Mouse (Mus musculus) left cerebral cortex, adult 18-20 months (tissue): ENCODE measurements at regions not wholly inside any gene's neighbourhood (a gene's known extent, or its start where the extent isn't known, plus 50 kb on each side); places are given as distances from the start of the nearest gene placed in this dataset.

Source experiments
- DNase-seq, 2 experiments: peaks; one replicate each; pipeline ENCODE4 v3.0.0; 2021 to 2022; ENCODE audit warnings: low spot score in 2 of 2, mixed read lengths in 1 of 2
- microRNA-seq, 2 experiments: library from miRNA; unstranded; fragments of <30 nt; microRNA quantifications; one replicate each; pipeline ENCODE4 v1.2.0; 2021

DNA sequence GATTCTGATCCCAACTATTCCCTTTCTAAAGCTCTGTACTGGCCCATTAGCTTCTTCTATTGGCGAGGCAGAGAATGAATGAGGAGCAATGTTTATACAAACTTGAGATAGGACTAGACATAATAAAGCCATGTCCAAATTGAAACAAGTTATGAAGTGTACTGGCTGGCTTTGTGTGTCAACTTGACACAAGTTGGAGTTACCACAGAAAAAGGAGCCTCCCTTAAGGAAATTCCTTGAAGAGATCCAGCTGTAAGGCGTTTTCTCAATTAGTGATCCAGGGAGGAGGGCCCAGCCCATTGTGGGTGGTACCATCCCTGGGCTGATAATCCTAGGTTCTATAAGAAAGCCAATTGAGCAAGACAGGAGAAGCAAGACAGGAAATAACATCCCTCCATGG is 135.9 kb upstream of the Cr2 start:
- DNase-seq, result no peak

DNA sequence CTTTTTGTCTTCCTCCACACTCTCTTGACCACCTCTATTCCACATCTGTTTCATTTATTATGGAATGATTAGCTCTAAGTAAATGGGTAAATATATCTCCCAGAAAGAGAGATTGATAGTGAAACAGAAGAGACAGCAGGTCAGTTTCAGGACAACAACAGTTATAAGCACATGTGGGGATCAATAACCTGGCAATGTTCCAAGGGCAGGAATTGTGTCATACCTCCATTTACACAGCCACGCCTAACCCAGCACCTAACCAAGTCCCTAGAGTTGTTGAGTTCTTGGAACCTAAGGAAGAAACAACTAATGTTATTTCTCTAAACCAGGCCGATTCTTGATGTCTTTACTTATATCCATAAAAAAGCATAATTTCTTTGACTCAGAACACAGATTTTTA is 108.6 kb upstream of the Cr2 start:
- no peak for DNase-seq

DNA sequence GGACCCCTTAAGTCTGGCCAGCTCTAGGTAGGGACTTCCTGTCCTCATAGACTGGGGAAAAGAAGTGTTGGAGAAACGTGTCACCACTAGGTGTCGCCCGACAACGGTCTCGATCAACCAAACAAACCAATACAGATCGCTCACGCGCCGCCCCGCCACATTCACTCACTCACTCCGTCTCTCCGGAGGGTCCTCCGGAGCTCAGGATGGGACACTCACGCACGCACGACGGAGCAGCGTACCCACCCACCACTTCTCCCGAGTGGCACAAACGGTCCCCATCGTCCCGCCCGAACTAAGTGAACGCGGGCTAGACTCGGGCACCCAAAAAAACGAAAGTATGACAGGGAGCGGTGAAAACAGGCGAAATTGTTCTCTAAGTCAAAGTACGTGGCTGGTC is 65.0 kb upstream of the Cr2 start:
- DNase-seq, result peak; percentile 100

DNA sequence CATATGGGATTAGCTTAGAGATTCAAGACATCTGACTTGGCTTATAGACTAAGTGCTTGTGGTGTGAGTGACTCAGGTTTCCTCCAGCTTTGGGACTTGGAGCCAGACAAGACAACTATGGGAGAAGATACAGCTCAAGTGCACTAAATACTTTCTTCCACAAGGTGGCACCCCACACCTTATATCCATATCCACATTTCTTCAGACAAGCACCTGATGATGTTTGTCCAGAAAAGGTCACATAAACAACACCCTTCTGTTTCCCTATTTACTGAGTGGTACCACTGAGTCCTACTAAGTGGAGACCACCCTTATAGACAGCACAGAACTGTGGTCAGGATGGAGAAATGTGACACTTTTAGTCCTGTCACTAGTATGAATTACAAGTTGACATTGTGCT is 56.1 kb upstream of the Cr2 start:
- DNase-seq, result peak; percentile 36 to 60

DNA sequence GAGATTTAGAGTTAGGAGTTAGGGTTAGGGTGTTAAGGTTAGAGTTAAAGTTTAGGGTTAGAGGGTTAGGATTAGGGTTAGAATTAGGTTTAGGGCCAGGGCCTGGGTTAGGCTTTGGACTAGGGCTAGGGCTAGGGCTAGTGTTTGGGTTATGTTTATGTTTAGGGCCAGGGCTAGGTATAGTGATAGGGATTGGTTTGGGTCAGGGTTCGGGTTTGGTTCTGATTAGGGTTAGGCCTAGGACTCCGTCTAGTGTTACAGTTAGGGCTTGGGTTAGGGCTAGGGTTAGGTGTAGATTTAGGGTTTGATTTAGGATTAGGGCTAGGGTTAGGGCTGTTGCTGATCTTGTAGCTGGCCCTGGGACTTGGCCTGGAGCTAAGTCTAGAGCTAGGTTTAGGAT is 50.5 kb upstream of the Cr2 start:
- DNase-seq, result no peak

Small RNAs in the stretch of these regions (microRNA-seq; reads per million reads assigned to microRNA genes)
- 0 reads per million in 2 experiments for gene Gm24802
